8 mouse cellular contexts compared by ENCODE assay signal in genomic region chr17:27656011-27656399, GRCm38 (mm10). TPM values are rescaled to one million over a fixed set of nuclear protein-coding genes. Genes with fewer than 3 reads are reported as not detected.
DNase-seq lines count a peak whose midpoint lies in the region; ATAC-seq lines count a peak whose summit lies in the region.

No protein-coding gene starts in this region.

- peak overlapping the region; percentile 98 for H3K4me2 ChIP-seq in embryonic facial prominence, embryonic 12.5 days (replicated peaks)
- peak overlapping the region; percentile 91 for H3K4me2 ChIP-seq in intestine, embryonic 15.5 days (replicated peaks)

- H3K9me3 ChIP-seq in embryonic facial prominence, embryonic 12.5 days, result no peaks in the 10 kb centered on the region
- H3K9me3 ChIP-seq in intestine, embryonic 15.5 days, result no peaks in the 10 kb centered on the region

- peaks cover 21% of the 10 kb centered on the region for H3K4me1 ChIP-seq in embryonic facial prominence, embryonic 12.5 days
- H3K4me1 ChIP-seq in intestine, embryonic 15.5 days (replicated peaks), result peaks cover 10% of the 10 kb centered on the region

- H3K27ac ChIP-seq in embryonic facial prominence, embryonic 12.5 days, result no peak overlapping the region
- no peak overlapping the region for H3K27ac ChIP-seq in intestine, embryonic 15.5 days

- H3K36me3 ChIP-seq in embryonic facial prominence, embryonic 12.5 days, result no peaks in the 10 kb centered on the region
- no peaks in the 10 kb centered on the region for H3K36me3 ChIP-seq in intestine, embryonic 15.5 days

- no peak for ATAC-seq in embryonic facial prominence, embryonic 12.5 days (ENCODE audit: insufficient number of reproducible peaks, insufficient read depth, low FRiP score, low TSS enrichment)
- no peak for ATAC-seq in intestine, embryonic 15.5 days
- ATAC-seq in megakaryocyte, adult 5-6 weeks (ENCODE audit: poor library complexity, severe bottlenecking), result 0 out of 2 replicates have a peak, but pooled peaks have one; percentile 10
- ATAC-seq in monocyte, adult 5-6 weeks (replicated peaks; ENCODE audit: insufficient number of reproducible peaks, low FRiP score, low TSS enrichment, poor library complexity, severe bottlenecking), result no peak
- no peak for ATAC-seq in activated CD4-positive, CD25-positive, alpha-beta regulatory T cell, adult 4 months

- H3K9ac ChIP-seq in embryonic facial prominence, embryonic 12.5 days, result peak overlapping the region; percentile 49
- H3K9ac ChIP-seq in intestine, embryonic 15.5 days, result 0 out of 2 replicates have a peak overlapping the region, but pooled peaks have one; percentile 30

- peak; percentile 24 to 49 for DNase-seq in spleen, adult 18-20 months
- no peak for DNase-seq in spleen, postnatal 4 days (ENCODE audit: low spot score in 2 of 2)
- peak; percentile 59 to 68 for DNase-seq in spleen, postnatal 36 days (ENCODE audit: low spot score in 2 of 2)

- 2% methylated on average over 14 of the region's 14 CpGs for WGBS in embryonic facial prominence, embryonic 12.5 days
- 4% methylated on average over 14 of the region's 14 CpGs for WGBS in intestine, embryonic 15.5 days

- peaks cover 30% of the 10 kb centered on the region for H3K27me3 ChIP-seq in embryonic facial prominence, embryonic 12.5 days
- H3K27me3 ChIP-seq in intestine, embryonic 15.5 days (replicated peaks), result peaks cover 25% of the 10 kb centered on the region

- peak overlapping the region; percentile 53 for H3K4me3 ChIP-seq in embryonic facial prominence, embryonic 12.5 days
- peak overlapping the region; percentile 45 for H3K4me3 ChIP-seq in intestine, embryonic 15.5 days (replicated peaks)

RNA-seq across cellular contexts. Expression of gene Pacsin1, which starts 0.7 kb away (rescaled TPM):
- 6.5 and 7.5 TPM in 2 replicates for polyA plus RNA-seq in embryonic facial prominence, embryonic 12.5 days (2016; fragmentation: Nextera tagmentation; extraction: Ambion mirVana)
- polyA plus RNA-seq in intestine, embryonic 15.5 days (2015; fragmentation: Nextera tagmentation; extraction: Ambion mirVana), result 2.6 and 2.7 TPM in 2 replicates
- total RNA-seq in megakaryocyte, adult 5-6 weeks (2015), result 0.87 and 1.2 TPM in 2 replicates
- total RNA-seq in megakaryocyte, adult 5-6 weeks (2017), result 0.44 and 0.61 TPM in 2 replicates
- total RNA-seq in monocyte, adult 5-6 weeks (2017), result 1.8 TPM in 1 of 3 replicates, not detected in the others
- polyA plus RNA-seq in activated CD4-positive, CD25-positive, alpha-beta regulatory T cell, adult 4 months (2017; shearing (Covaris generic)), result 10 to 100 TPM; 26.9 to 41.1 TPM

RNA-seq across cellular contexts. Expression of gene Rps10, which starts 19.5 kb away (rescaled TPM):
- polyA plus RNA-seq in embryonic facial prominence, embryonic 12.5 days (2016; fragmentation: Nextera tagmentation; extraction: Ambion mirVana), result 943 and 948 TPM in 2 replicates
- 973 and 1,022 TPM in 2 replicates for polyA plus RNA-seq in intestine, embryonic 15.5 days (2015; fragmentation: Nextera tagmentation; extraction: Ambion mirVana)
- 1,486 and 1,560 TPM in 2 replicates for total RNA-seq in megakaryocyte, adult 5-6 weeks (2015)
- 1,634 and 1,837 TPM in 2 replicates for total RNA-seq in megakaryocyte, adult 5-6 weeks (2017)
- 1,083 to 1,310 TPM (median 1,165 TPM) in 3 replicates for total RNA-seq in monocyte, adult 5-6 weeks (2017)
- polyA plus RNA-seq in activated CD4-positive, CD25-positive, alpha-beta regulatory T cell, adult 4 months (2017; shearing (Covaris generic)), result 1,000 to 10,000 TPM; 1,853 to 2,245 TPM

RNA-seq across cellular contexts. Expression of gene RPS10-NUDT3, which starts 21.0 kb away (rescaled TPM):
- not detected in 2 replicates for polyA plus RNA-seq in embryonic facial prominence, embryonic 12.5 days (2016; fragmentation: Nextera tagmentation; extraction: Ambion mirVana)
- polyA plus RNA-seq in intestine, embryonic 15.5 days (2015; fragmentation: Nextera tagmentation; extraction: Ambion mirVana), result not detected in 2 replicates
- total RNA-seq in megakaryocyte, adult 5-6 weeks (2015), result not detected in 2 replicates
- not detected in 2 replicates for total RNA-seq in megakaryocyte, adult 5-6 weeks (2017)
- not detected in 3 replicates for total RNA-seq in monocyte, adult 5-6 weeks (2017)
- not detected for polyA plus RNA-seq in activated CD4-positive, CD25-positive, alpha-beta regulatory T cell, adult 4 months (2017; shearing (Covaris generic))

RNA-seq across cellular contexts. Expression of gene Nudt3, which starts 32.7 kb away (rescaled TPM):
- polyA plus RNA-seq in embryonic facial prominence, embryonic 12.5 days (2016; fragmentation: Nextera tagmentation; extraction: Ambion mirVana), result 135 and 137 TPM in 2 replicates
- polyA plus RNA-seq in intestine, embryonic 15.5 days (2015; fragmentation: Nextera tagmentation; extraction: Ambion mirVana), result 71.2 and 71.7 TPM in 2 replicates
- 32.3 and 32.9 TPM in 2 replicates for total RNA-seq in megakaryocyte, adult 5-6 weeks (2015)
- total RNA-seq in megakaryocyte, adult 5-6 weeks (2017), result 91.6 and 93.8 TPM in 2 replicates
- total RNA-seq in monocyte, adult 5-6 weeks (2017), result 74.6 to 166 TPM (median 113 TPM) in 3 replicates
- 10 to 100 TPM; 34.7 to 38.1 TPM for polyA plus RNA-seq in activated CD4-positive, CD25-positive, alpha-beta regulatory T cell, adult 4 months (2017; shearing (Covaris generic))

Comparison
In these comparisons a context has a peak if more than half of its experiments do, and no peak if none do; other contexts are left out.
1. DNase-seq: peak in spleen, adult 18-20 months (2 of 2) and spleen, postnatal 36 days (2 of 2); none in spleen, postnatal 4 days (0 of 2).